Mouse (Mus musculus): ENCODE data around the gene Ube2cbp.

Ube2cbp gene

GRCm38 (mm10) chr9:86315700-86316099, 149.1 kb downstream of the Ube2cbp start:
- DNase-seq = no peak

GRCm38 (mm10) chr9:86308616-86309015, 156.1 kb downstream of the Ube2cbp start:
- DNase-seq = no peak

- no peak for DNase-seq
These were observed 158.2 kb downstream of the Ube2cbp start for GRCm38 (mm10) chr9:86306556-86306955.

- no peak for DNase-seq
These were observed 163.3 kb downstream of the Ube2cbp start for GRCm38 (mm10) chr9:86301407-86301806.

GRCm38 (mm10) chr9:86298596-86298995, 166.2 kb downstream of the Ube2cbp start:
- DNase-seq = no peak

- no peak for DNase-seq
These were observed 166.6 kb downstream of the Ube2cbp start for GRCm38 (mm10) chr9:86298131-86298530.

GRCm38 (mm10) chr9:86296683-86297638, 167.8 kb downstream of the Ube2cbp start:
- no peak for DNase-seq

GRCm38 (mm10) chr9:86287570-86287954, 177.2 kb downstream of the Ube2cbp start:
- DNase-seq = no peak

GRCm38 (mm10) chr9:86286830-86287569, 177.8 kb downstream of the Ube2cbp start:
- no peak for DNase-seq

- DNase-seq = no peak
These were observed 182.2 kb downstream of the Ube2cbp start for GRCm38 (mm10) chr9:86282555-86282954.

- no peak for DNase-seq
These were observed 183.6 kb downstream of the Ube2cbp start for GRCm38 (mm10) chr9:86281147-86281467.

- no peak for DNase-seq
These were observed 184.1 kb downstream of the Ube2cbp start for GRCm38 (mm10) chr9:86280461-86281146.

GRCm38 (mm10) chr9:86269541-86269940, 195.2 kb downstream of the Ube2cbp start:
- DNase-seq = no peak

GRCm38 (mm10) chr9:86266658-86267057, 198.1 kb downstream of the Ube2cbp start:
- no peak for DNase-seq
